Mouse (Mus musculus) spleen, adult 2 months (tissue): ENCODE data around the gene Tmem116.

ENCODE experiments used
- CTCF ChIP-seq: fragments of 200-500 bp; IDR thresholded peaks from 2 replicates; pipeline ENCODE4 v1.5.1; 2011; ENCODE audit warnings: mild to moderate bottlenecking, inconsistent platforms; ENCODE audit not compliant: insufficient read depth, insufficient read length, insufficient replicate concordance; ENCODE audit errors: extremely low read depth
- POLR2A ChIP-seq: fragments of 200-500 bp; IDR thresholded peaks from 2 replicates; pipeline ENCODE4 v1.6.1; 2011; ENCODE audit warnings: low read depth, low read length, inconsistent platforms

GRCm38 (mm10) chr5:121452906-121453305 lies 1.2 kb downstream of the Tmem116 start:
- TF ChIP-seq CTCF: no peak
- TF ChIP-seq POLR2A: no peak
